Mouse (Mus musculus) layer of hippocampus, adult 18-20 months (tissue): ENCODE measurements at regions not wholly inside any gene's neighbourhood (a gene's known extent, or its start where the extent isn't known, plus 50 kb on each side); places are given as distances from the start of the nearest gene placed in this dataset.
"Not testable (repeated sequence)": the region's sequence is repeated elsewhere in the genome, so short reads cannot be mapped to it uniquely, and the experiment has no call there.

ENCODE experiments used
- DNase-seq, 2 experiments: peaks; one replicate each; pipeline ENCODE4 v3.0.0; 2022; ENCODE audit warnings: low spot score in 2 of 2

DNA sequence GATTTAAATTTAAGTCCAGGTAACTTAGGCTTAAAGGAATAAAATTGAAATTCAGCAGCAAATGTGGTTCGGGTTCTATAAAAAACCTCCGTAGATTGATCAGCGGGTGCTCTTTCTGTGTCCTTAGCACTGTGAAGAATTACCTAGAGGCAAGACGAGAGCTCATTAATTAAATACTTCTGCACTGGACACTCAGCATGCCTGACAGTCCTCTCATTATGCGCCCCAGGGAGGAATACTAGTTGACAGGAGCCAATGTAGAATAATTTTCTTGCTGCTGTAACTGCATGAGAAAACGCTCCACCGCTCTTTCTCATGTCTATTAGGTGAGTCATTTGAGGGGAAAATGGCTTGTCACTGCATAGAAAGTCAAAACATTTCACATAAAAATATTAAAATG lies 228.1 kb downstream of the Brms1l start:
- no peak for DNase-seq

DNA sequence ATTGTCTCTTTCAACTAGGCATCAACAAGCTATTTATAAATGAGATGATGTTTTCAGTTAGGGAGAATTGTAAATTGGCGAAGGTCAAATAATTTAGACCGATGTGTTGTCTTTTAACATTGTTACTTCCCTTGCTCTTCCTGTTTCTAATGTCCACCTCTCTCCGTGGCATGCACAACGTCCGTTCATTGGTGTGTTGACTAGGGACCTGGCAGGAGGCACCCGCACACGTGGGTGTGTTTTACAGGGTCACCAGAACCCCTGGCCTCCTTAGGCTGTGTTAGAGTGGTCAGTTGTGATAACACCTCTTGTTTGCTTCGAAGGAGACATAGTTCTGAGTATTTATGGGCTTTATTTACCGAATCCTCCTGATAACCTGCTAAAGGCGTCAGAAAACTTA lies 222.8 kb downstream of the Brms1l start:
- DNase-seq, result no peak

DNA sequence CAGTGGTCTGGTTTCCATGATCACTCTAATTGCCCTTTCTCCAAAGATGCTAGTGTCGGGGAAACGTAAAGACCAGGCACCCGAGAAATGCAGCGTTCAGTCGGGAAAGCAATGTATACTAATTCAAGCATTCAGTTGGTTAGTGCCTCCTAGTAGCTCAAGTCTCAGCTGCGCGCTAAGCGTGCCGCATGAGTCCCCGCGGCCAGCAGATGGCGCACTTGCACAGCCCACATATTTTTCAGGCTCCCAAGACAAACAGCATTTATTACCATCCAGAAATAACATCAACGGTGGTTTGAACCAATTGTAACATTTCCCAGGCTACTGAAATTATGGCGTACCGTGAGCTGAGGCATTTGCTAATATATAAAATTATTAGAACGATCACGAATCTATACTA lies 222.3 kb downstream of the Brms1l start:
- DNase-seq, result peak; percentile 72 to 92

DNA sequence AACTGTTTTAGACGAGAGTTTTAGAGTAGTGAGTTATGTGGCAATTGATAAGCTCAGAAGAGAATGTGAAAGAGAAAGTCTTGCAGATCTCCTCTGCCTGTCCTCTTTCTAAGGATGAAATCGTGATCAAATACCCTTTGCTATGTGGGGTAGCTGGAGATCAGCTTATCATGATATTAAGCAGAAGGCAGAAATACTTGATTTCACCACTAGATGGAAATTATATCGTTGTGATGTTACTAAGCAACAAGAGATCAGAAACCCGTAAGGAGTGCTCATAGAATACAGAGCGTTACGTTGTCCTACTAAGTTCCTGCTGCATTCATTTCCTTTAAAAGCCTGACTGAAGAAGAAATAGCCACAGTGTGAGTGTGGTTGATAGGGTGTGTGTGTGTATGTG lies 219.3 kb downstream of the Brms1l start:
- DNase-seq, result no peak

DNA sequence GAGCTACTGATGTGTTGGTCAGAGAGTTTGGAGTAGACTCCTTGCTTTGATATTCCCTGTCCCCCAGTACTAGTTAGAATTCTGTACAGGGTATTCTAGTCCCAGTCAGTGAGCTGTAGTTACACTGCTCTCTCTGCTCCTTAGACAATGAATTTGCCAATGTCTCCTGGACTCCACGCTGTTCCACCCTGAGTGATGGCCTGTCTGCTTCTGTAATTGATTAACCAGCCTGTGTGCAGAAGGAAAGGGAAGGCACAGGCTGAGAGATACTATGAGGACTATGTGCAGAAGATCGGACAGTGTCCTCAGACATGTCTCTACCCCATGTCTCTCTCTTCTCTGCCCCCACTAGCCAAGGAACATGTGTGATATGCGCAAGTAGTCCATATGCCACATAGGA lies 209.9 kb downstream of the Brms1l start:
- no peak for DNase-seq

DNA sequence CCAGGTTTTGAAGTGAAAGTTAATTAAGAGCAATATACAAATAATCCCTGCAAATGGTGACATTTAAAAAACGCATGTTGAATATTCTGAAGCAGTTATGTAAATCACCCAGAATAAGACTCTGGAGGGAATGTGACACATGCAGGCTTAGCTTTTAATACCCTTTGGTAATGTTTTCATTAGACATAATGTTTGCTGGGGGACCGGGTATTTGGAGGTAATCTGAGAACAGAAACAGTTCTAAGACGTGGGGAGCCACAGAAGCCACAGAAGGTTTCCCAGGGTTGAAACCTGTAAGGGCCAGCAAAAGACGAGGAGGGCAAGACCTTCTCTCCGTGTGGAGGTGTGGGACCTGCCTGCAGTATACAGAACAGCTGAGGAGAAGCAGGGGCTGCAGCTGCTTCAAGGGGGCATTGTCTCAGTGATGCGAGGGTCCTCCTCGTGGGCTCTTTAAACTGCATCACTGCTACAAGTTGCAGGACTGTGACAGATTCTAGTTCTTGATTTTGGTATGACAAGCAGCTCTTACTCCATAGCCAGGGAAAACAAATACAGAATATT lies 184.9 kb downstream of the Brms1l start:
- peak in 1 of 2 experiments; percentile 1 for DNase-seq

DNA sequence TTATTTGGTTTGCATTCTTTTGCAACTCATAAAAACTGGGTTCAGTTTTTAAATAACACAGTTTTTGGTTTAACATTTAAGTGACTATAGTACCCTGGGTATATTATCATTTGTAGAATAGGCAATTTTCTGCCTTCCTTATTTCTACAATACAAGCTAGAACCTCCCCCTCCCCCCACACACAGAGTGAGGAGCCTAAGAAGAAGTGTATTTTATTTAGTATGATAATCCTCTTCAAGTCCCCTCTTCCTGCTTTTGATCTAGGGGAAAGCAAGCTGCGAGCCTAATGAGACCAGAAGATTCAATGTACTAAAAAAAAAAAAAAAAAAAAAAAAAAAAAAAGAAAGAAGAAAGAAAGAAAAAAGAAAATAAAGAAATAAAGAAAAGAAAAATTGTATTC lies 184.4 kb downstream of the Brms1l start:
- DNase-seq, result no peak

DNA sequence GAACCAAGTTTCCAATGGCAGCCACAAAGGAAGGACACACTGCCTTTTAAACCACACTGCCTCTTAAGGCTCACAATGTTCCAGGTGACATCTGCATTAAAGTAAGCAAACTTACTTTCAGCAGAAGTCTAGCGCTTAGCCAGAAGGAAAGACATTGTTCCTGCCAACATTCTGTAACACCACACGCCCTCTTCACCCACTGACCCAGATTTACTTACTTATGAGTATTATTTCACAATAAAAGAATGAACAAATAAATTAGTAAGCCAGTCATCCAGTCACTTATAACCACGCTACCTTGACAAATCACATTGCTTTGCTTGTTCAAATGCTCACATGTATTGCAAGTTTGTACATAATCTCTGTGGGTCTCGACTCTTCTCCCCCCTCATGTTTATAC lies 173.9 kb downstream of the Brms1l start:
- no peak for DNase-seq

DNA sequence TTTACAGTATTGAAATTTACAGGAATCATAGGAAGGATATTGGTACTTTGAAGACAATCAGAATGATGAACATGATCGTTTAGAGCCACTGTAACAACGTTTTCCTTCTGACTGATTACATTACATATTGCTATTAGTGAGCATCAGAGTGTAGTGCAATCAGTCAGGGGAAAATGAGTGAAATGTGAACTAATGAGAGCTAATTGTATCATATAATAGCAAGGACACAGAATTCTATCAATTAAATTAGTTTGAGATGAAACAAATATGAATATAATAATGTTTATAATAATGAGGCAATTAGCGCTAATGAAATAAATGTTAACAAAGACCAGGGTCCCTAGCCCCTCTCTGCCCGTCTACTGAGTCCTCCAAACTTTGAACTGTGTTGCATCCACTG lies 169.7 kb downstream of the Brms1l start:
- DNase-seq, result no peak

DNA sequence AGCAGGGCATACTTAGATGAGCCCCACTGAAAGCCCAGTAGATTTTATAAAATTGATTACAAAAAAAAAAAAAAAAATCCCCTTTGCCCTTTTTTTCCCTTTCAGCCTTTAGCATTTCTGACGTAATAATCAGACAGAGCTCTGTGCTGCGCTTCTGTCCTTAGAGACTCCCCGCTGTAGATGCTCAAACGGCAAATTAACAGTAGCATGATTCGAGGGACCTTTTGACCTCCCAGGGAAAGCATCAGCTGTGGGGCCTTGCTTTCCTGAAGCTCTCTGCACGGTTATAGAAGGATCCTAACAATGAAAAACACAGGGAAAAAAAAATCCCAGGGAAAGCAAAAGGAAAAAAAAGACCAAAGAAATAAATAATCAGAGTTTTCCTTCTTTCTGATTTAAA lies 169.2 kb downstream of the Brms1l start:
- DNase-seq, result no peak

DNA sequence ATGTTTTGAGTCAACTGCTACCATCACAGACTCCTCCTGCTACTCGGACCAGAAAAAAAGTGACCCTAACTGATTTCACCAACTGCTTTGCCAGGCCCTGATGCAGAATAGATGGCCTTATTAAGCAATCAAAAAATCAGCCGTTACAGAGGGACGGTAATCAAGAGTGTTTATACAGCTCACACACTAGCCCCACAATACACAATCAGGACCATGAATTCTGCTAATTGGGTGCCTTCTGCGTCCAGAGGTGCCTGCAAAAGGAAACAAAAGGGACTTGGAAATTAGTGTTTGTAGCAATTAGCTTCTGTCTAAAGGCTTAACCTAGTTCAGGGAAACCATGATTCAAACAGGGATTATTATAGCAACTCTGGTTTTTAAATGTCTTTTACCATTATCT lies 168.4 kb downstream of the Brms1l start:
- no peak for DNase-seq

DNA sequence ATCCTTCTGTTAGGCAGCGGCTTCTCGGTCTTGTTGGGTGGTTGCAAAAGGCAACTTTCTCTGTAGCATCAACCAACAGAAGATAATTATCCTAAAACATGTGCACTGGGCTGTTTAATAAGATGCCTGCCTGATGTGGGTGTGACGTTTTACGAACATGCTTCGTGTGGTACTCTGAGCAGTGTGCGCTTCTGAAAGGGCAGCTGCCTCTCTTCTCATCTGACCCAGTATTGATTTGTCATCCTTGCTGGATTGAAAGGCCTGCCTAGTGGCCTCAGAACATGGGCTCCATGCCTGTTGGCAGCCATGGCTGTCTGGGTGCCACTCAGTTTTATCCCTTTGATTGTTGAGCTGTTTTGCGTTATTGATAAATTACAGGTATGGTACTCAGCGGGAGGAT lies 167.4 kb downstream of the Brms1l start:
- no peak for DNase-seq

DNA sequence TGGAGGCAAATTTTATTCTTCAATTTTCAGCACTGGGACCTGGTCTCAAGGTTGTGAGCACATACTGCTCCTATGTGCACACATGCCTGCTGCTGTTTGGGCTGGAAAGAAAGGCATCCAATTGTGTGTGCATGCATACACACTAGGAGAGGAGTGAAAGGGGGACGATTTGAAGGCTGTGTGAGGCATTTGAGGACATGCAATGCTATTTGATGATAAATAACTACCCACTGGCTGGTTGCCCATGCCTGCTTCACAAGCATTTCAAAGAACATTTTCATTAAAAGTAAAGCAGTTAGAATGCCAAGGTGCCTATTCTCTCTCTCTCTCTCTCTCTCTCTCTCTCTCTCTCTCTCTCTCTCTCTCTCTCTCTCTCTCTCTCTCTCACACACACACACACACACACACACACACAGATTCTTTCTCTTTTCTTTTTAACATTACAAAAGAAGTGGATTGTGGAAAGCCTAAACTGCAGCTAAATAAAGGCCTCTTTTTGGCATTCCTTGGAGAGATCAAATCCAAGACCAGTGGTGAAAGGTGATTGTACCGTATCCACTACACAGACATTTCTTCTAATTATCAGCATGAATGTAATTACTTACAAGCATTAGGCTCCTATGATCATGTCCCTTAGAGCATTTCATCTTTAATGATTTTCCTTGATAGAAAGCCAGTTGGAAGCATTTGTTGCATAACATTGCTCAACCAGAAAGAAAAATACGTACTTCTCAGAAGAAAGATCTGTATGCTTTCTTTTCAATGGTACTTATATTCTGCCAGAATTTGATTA lies 160.7 kb downstream of the Brms1l start:
- peak in 1 of 2 experiments; percentile 28 for DNase-seq

DNA sequence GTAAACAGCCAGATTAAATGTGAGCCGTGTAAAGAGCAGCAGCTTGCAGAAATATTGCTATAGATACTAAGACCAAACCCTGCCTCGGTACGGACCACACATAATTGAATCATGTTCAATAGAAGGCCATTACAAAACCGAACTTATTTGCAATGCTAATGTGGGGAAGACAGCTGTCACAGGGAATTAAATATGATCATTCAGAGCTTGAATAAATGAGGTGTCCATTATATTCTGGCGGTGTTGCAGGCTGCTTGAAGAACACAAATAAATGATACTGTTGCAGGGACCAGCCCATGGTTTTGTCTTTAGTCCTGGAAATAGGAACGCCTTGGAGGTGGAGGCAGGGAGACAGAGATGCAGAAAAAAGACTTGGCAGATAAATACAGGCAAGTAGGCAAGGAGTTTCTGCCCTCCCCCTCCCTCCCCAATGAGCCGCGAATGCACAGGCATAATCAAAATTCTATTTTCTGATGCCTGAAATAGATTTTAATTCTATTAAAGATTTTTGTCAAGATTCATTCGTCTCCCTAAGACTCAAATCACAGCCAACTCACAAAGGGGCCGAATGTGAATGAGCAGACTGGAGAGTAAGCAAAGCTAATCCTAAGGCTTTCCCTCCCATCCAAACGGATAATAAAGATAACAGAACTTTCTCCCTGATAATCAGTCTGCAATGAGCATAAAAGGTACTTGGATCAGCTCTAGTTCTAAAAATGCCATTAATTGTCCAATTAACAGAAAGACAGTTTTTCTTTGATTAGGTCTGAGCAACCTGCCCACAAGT lies 147.6 kb downstream of the Brms1l start:
- peak in 1 of 2 experiments; percentile 28 for DNase-seq

DNA sequence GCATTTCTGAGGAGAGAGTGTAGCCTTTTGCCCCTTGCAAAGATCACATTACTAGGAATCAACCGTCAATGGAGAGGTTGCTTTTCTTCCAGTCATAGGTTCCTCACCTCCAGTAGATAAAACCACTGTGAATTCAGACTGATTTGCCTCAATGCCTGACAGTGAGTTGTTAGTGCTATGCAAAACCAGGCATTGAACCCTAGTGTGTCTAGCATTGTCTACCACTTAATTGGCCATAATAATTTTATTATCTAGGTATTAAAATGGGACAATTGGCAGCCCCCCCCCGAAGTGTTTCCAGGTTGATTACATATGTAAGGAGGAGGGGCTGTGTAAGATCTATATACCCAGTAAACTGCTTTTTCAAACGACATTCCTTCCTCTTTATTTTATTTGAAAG lies 147.0 kb downstream of the Brms1l start:
- no peak for DNase-seq

DNA sequence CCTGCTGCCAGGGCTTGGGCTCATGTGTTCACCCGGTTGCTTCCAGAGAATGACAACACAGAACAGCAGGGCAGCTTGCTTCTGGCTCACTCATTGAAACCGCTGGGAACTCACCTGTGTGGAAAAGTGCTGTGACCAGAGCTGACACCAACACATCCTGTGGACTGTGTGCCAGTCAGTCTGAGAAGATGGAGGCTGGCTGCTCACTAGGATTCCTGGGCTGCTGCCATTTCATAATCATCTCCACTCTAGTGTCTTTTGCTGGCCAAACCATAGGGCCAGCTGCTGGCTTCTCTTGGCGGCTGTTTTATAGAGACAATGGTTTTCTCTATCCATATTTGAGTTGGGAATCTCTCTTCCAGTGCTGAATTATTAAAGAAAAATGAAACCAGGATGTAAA lies 138.1 kb downstream of the Brms1l start:
- DNase-seq, result no peak

DNA sequence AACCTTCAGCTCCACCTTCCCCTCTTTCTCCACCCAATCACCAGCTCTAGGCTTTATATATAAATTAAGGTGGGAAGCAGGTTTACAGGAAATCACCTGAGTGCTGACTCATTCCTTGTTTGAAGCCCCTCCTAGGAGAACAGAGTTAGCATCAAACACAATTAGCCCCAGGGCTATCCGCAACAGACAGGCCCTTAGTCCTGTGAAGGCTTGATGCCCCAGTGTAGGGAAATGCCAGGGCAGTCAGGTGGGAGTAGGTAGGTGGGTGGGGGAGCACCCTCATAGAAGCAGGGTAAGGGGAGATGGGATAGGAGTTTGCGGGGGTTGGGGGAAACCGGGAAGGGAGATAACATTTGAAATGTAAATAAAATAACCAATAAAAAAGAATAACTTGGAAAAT lies 123.2 kb downstream of the Brms1l start:
- DNase-seq, result not testable (repeated sequence)

DNA sequence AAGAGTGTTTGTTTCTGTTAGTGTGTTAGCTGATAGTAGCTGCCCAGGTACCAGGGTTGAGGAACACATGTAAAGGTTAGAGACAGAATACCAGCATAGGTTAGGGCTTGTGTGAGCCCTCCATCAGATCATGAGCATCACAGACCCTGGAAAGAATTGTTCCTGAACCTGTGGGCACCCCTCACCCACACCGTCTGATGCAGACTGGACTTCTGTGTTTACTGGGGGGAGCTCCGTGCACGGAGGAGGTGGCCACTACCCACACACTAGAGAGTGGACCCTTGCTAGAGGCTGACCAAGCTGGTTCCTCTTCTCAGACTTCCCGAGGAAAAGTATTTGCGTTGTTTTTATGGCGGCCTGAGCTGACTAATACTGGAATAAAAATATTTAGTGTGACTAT lies 104.4 kb downstream of the Brms1l start:
- no peak for DNase-seq

DNA sequence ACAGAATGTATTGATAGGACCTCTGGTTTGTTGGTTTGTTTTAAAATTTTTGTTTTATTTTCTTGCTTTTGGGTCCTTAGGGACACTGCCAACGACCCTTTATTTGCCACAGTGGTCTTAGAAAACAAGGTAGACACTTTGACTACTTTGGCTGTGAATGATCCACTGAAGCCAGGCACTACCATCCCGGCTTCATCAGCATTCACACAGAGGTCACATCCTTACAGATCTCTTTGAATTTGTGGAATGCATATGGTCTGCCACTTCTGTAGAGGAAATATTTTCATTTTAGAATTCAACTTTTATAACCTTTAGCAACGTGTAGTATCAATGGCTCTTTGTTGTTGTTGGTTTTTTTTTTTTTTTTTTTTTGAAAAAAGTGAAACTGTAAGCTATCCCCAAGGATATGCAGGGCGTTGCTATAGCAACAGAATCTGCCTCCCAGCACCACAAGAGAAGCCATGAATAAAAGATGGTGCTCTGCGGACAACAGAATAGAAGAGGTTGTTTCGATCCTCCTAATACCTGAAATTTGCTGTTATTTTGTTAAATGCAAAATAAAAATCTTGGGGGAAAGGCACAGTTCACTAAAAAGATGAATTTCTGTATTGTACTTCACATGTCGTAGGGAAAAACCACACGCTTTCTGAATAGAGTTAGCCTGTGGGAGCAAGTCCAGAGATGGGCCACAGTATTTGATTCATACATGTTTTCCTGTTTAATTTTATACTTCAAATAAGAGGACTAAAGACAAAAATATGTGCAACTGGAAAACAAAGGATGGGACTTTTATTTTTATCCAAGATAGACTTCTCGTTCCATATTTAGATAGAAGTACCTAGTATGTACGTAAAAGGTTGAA lies 103.4 kb downstream of the Brms1l start:
- DNase-seq, result peak in 1 of 2 experiments; percentile 21

DNA sequence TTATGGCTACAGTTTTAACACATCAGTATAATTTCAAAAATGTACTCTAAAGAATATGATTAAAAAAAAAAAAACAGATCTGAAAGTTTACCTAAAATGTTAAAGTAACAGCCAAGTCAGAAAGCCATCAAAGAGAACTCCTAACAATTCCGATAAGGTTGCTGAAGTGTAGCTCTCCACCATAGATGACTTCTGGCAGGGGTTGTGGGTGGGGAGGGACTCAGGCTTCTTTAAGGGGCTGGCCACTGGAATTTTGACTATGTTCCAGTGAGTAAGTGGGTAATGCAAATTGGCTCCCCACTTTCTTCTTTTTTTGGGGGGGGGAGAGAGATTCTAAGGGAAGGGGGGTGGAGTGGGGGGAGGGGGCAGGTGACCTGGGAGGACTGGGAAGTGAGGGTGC lies 98.0 kb downstream of the Brms1l start:
- DNase-seq, result no peak

DNA sequence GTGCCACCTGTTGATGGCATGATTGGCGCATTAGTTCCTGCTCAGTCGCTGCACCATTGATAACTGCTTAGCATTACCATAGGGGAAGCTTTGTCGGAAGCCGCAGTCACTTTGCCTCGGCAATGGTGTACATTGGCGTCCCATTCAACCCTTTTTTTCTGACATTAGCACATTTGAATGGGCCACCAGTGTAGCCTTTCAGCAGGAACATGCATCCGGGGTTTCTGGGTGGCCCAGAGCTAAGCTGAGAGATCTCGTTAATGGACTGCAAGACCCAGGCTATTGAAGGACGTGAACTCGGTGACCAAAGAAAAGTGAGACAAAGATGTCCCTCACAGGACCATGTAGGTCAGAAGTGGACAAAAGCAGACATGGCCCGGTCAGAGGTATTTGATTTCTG lies 97.3 kb downstream of the Brms1l start:
- DNase-seq, result no peak
